Mouse (Mus musculus) forebrain, embryonic 10.5 days (tissue): ENCODE results near the gene Trappc10. TPM values are rescaled to one million over a fixed set of nuclear protein-coding genes. Genes with fewer than 3 reads are reported as not detected.

Experiments used
- DNase-seq: peaks from one replicate; pipeline ENCODE4 v3.0.0-alpha.2; 2017; ENCODE audit warnings: low spot score; ENCODE audit errors: extremely low spot score
- H3K27ac ChIP-seq: fragments of 300-500 bp; sonication (generic); 2 replicates; pipeline ENCODE4 v1.5.1; 2016; ENCODE audit warnings: mild to moderate bottlenecking
- H3K27me3 ChIP-seq: fragments of 300-500 bp; sonication (generic); 2 replicates; pipeline ENCODE4 v1.6.1; 2016; ENCODE audit warnings: mild to moderate bottlenecking; ENCODE audit not compliant: poor library complexity, severe bottlenecking
- H3K36me3 ChIP-seq: fragments of 300-500 bp; sonication (generic); replicated peaks from 2 replicates; pipeline ENCODE4 v1.6.1; 2016; ENCODE audit warnings: mild to moderate bottlenecking, moderate library complexity
- H3K4me1 ChIP-seq: fragments of 300-500 bp; sonication (generic); 2 replicates; pipeline ENCODE4 v1.6.1; 2016
- H3K4me3 ChIP-seq: fragments of 300-500 bp; sonication (generic); 2 replicates; pipeline ENCODE4 v1.5.1; 2016; ENCODE audit warnings: mild to moderate bottlenecking, moderate library complexity
- H3K9me3 ChIP-seq: fragments of 300-500 bp; sonication (generic); 2 replicates; pipeline ENCODE4 v1.6.1; 2016; ENCODE audit warnings: mild to moderate bottlenecking, moderate library complexity
- WGBS: fragments of 180-500 bp; shearing (Covaris S2); methylation state at CpG from one replicate; pipeline ENCODE4 v1.1.7; 2016; 5-methylcytosine and 5-hydroxymethylcytosine counted together
- polyA plus RNA-seq: library from polyadenylated mRNA; unstranded; fragments of >200 nt; fragmentation: Nextera tagmentation; extraction: Ambion mirVana; gene quantifications from 2 replicates; pipeline ENCODE4 v1.2.1, GENCODE M21; 2016

Trappc10 gene
- polyA plus RNA-seq, 1 experiment from 2014 or later = 9.7 TPM

DNA sequence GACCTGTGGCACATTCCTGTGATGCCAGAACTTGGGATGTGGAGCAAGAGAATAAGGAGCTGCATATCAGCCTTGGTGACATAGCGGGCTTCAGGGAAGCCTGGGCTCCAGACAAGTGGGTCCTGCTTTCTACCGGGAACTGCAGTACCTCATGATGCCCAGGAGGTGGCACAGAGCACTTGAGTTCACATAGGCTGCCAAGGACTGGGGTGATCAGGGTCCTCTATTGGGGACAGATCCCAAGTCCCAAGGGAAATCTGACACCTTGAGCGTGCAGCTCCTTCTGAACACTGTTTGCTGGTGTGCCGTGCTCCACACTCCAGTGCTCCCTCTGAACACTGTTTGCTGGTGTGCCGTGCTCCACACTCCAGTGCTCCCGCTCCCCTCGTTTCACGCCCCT lies 34.8 kb upstream of the Trappc10 start:
- DNase-seq = peak; percentile 43
- H3K9me3 ChIP-seq = no peaks in the 10 kb centered on the region
- H3K36me3 ChIP-seq = peaks cover 82% of the 10 kb centered on the region
- no peaks in the 10 kb centered on the region for H3K27me3 ChIP-seq
- H3K4me1 ChIP-seq = no peaks in the 10 kb centered on the region
- WGBS = 51% methylated on average over 8 of the region's 8 CpGs
- H3K27ac ChIP-seq = no peak overlapping the region; the same call in 1 of the 2 replicates
- no peak overlapping the region for H3K4me3 ChIP-seq

DNA sequence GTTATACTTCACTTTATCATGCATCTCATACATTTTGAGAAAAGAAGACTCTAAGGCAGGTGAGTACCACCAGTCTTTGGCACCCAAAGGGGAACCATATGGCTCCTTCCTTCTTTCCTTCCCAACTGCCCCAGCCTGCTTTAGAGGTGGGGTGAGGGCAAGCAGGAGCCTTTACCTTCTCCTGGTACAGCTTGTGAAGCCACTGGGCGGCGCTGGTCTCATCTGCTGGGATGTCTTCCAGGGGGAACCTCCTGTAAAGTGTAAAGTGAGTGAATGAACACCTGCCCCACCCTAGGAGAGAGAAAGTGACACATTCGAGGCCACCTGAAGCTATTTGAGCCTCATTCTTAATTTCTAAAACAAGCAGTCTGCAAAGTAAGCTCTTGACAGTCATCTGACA lies 33.4 kb upstream of the Trappc10 start:
- H3K36me3 ChIP-seq = peaks cover 82% of the 10 kb centered on the region
- 80% methylated on average over 3 of the region's 3 CpGs for WGBS

DNA sequence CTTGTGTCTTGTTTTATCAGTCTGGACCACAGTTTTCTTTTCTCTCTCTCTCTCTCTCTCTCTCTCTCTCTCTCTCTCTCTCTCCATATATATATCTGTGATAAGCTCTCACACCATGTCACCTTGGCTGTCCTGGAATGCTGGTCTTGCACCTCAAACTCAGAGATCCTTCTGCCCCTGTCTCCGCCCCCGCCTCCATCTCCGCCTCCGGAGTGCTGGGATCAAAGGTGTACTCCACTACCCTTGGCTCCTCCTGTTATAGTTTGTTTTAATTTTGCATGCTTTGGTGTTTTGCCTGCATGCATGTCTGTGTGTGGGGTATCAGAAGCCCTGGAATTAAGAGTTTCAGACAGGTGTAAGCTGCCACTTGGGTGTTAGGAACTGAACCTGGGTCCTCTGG lies 31.8 kb upstream of the Trappc10 start:
- no peak overlapping the region for H3K4me3 ChIP-seq
- peaks cover 79% of the 10 kb centered on the region for H3K36me3 ChIP-seq
- H3K27ac ChIP-seq = no peak overlapping the region
- H3K9me3 ChIP-seq = no peaks in the 10 kb centered on the region
- WGBS = 97% methylated on average over 4 of the region's 4 CpGs
- no peak for DNase-seq
- H3K4me1 ChIP-seq = peaks cover 16% of the 10 kb centered on the region
- no peaks in the 10 kb centered on the region for H3K27me3 ChIP-seq

More for the DNA sequence above, 33.4 kb upstream of the Trappc10 start:
- DNase-seq = no peak
- Histone ChIP-seq H3K4me1 (peaks cover 11% of the 10 kb centered on the region), H3K4me3 (no peak overlapping the region), H3K9me3 (no peaks in the 10 kb centered on the region), H3K27me3 (no peaks in the 10 kb centered on the region), H3K27ac (no peak overlapping the region)

DNA sequence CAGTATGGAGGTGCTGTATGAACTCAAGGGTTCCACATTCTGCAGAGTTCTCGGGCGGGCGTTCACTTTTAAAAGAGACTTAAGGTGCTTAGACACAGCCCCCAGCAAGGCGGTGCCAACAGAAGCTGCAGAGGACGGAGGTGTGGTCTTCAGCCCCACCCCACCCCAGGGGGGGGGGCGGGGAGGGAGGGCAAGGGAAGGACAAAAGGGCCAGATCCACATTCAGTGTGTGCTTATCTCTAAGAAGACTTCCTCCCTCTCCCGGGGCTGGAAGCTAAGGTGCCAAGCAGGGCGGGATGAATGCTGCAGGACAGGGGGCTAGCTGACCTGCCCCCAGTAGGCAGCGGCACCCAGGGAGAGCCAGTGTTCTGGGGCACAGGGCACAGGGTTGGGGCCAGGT lies 28.5 kb upstream of the Trappc10 start:
- Histone ChIP-seq H3K9me3 (no peaks in the 10 kb centered on the region), H3K27ac (no peak overlapping the region), H3K27me3 (no peaks in the 10 kb centered on the region), H3K4me3 (no peak overlapping the region), H3K4me1 (peaks cover 16% of the 10 kb centered on the region), H3K36me3 (peaks cover 55% of the 10 kb centered on the region)
- no peak for DNase-seq
- WGBS = 15% methylated on average over 8 of the region's 9 CpGs

DNA sequence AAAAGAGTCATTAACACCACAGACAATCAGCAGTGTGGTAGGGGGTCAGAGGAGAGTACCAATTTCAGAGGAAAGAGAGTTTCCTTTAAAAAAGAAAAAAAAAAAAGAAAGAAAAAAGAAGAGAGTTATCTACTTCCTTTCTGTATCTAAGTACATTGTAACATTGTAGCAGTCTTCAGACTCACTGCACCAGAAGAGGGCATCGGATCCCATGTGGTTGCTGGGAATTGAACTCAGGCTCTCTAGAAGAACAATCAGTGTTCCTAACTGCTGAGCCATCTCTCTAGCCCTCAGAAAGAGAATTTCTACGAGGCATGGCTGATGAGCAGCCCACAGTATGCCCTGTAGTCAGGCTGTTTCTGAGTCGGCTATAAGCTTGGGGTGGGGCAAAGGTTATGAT lies 21.4 kb upstream of the Trappc10 start:
- 75% methylated on average over 3 of the region's 3 CpGs for WGBS
- Histone ChIP-seq H3K9me3 (no peaks in the 10 kb centered on the region), H3K36me3 (no peaks in the 10 kb centered on the region; the same call in 1 of the 2 replicates), H3K4me3 (no peak overlapping the region), H3K27ac (no peak overlapping the region), H3K27me3 (no peaks in the 10 kb centered on the region), H3K4me1 (no peaks in the 10 kb centered on the region)
- DNase-seq = no peak

DNA sequence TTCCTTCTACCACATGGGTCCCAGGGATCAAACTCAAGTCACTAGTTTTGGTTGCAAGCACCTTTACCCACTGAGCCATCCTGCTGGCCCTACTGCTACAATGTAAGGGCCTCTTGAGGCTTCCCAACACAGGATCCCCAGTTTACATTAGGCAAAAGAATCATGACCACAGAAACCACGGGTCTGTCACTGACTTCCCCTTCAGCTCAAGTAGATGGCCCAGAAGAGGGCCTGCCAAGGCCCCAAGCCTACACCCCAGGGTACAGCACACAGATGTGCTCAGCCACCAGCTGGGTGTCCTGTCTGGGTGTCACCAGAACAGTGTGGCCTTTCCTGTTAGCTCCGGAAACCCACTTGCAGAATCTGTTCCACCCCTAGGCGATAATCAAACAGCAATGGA lies 20.3 kb upstream of the Trappc10 start:
- Histone ChIP-seq H3K4me1 (no peaks in the 10 kb centered on the region), H3K27me3 (no peaks in the 10 kb centered on the region), H3K4me3 (no peak overlapping the region), H3K36me3 (no peaks in the 10 kb centered on the region), H3K9me3 (no peaks in the 10 kb centered on the region), H3K27ac (no peak overlapping the region)
- WGBS = 88% methylated on average over 3 of the region's 3 CpGs
- DNase-seq = no peak

DNA sequence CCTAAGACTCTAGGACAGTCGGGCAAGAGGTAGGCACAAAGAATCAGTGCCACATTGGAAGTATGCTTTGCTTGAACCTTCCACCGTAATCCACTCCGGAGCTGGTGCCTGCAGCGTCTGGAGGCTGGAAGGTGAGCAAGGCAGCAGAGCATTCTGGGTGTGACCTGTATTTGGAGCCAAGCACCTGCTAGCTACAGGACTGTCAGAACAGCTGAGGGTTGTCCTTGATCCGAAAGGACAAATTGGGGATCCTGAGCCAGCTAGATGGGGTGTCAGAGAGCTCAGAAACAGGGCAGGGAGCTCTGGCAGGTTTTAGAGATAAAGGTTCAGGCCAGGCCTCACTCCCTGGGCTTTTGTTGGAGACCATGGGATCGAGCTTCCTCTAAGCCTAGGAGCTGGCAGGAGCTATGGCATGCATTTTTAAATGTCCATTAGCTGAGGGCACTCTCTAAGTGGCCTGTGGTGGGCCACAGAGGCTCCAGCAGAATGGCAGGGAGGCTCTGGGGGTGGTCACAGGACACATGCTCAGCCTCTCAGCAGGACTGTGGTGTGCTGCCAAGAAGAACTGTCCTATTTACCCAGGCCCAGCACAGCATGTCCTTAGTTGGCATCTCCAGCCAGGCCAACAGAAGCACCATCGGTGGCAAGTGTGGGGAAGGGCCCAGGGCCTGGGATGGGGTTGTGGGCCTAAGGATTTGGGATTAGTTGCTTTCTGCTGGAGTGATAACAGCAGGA lies 16.6 kb upstream of the Trappc10 start:
- Histone ChIP-seq H3K36me3 (no peaks in the 10 kb centered on the region), H3K27me3 (no peaks in the 10 kb centered on the region), H3K4me3 (no peak overlapping the region), H3K27ac (no peak overlapping the region), H3K4me1 (no peaks in the 10 kb centered on the region), H3K9me3 (no peaks in the 10 kb centered on the region)
- DNase-seq = no peak
- 75% methylated on average over 7 of the region's 7 CpGs for WGBS

DNA sequence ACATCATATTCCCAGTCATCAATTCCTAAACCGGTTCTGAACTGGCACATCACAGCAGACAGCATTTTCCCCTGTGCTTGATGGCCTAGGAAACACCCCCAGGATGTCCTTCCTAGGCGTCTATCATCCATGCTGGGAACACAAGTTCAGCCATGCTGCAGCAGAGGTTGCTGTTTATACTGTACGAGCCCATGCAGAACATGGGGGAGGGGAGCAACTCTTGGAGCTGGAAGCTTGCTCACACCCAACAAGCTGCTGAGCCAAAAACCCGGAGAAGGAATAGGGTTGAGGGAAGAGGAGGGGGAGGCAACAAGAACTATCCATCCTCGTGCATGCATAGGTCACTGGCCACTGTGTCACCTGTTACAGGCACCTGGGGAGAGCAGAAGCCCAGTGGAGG lies 15.9 kb upstream of the Trappc10 start:
- H3K27me3 ChIP-seq = no peaks in the 10 kb centered on the region
- no peak for DNase-seq
- no peak overlapping the region for H3K4me3 ChIP-seq
- H3K4me1 ChIP-seq = no peaks in the 10 kb centered on the region
- WGBS = 44% methylated on average over 5 of the region's 5 CpGs
- H3K36me3 ChIP-seq = no peaks in the 10 kb centered on the region
- no peak overlapping the region for H3K27ac ChIP-seq
- H3K9me3 ChIP-seq = no peaks in the 10 kb centered on the region

DNA sequence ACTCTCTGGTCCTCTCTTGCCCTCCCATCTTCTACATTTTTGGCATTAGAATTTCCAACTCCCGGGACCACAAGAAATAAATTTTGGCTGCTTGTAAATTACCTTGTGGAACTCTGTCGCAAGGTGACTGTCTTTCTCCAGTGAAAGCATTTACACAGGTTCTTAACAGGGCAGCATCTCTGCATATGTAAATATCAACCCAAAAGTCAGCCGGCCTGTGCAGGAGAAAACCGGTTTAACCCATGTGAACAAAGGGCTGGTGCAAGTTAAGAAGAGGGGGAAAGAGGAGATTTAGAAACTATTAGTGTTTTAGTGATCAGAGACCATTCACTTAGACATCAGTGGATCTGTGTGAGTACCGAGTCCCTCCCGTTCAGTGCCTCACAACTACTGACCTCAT lies 15.3 kb upstream of the Trappc10 start:
- Histone ChIP-seq H3K27ac (no peak overlapping the region), H3K27me3 (no peaks in the 10 kb centered on the region), H3K9me3 (no peaks in the 10 kb centered on the region), H3K4me3 (no peak overlapping the region), H3K4me1 (no peaks in the 10 kb centered on the region), H3K36me3 (no peaks in the 10 kb centered on the region)
- WGBS = 52% methylated on average over 6 of the region's 6 CpGs
- DNase-seq = no peak

DNA sequence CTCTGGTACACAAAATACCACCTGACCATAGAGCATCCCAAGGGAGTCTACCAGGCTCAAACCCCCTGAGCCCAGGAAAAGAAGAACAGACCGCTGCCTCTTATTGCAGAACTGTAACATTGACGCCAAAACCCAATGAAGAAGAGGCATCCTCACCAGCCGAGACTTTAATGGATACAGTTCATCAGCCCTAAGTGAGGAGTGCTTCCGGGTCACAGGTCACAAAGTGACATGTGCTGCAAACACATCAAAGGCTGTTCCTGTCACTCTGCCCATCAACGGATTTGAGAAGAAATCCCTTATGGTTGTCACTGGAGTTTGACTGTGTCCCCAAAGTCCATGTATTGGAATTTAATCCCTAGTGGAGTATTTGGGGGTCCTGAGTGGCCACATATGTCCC lies 14.8 kb upstream of the Trappc10 start:
- Histone ChIP-seq H3K4me1 (no peaks in the 10 kb centered on the region), H3K36me3 (no peaks in the 10 kb centered on the region), H3K27ac (no peak overlapping the region), H3K4me3 (no peak overlapping the region), H3K9me3 (no peaks in the 10 kb centered on the region), H3K27me3 (no peaks in the 10 kb centered on the region)
- DNase-seq = no peak
- 81% methylated on average over 5 of the region's 5 CpGs for WGBS

DNA sequence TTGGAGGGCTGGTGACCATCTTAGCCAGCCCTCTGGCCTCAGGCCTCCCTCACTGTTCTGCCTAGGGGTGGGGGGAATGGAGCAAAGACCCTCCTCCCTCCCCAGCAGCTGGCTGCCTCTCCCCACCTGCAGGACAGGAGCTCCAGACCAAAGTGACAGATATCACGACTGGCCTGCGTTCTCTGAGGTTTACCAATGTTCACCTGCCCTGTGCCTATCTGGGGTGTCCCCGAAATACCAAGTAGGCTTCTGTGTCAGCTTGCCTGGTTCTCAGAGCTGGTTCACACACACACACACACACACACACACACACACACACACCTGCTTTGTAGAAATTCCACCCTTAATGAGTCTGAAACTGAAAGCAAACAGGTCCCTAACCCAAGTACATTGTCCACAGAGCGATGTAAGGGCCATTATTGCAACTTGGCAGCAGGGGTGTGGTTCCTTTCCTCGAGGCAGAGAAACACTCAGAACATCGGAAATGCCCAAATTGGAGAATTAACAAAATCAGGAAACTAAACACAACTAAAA lies 13.8 kb upstream of the Trappc10 start:
- no peaks in the 10 kb centered on the region for H3K27me3 ChIP-seq
- 89% methylated on average over 6 of the region's 6 CpGs for WGBS
- DNase-seq = no peak
- no peaks in the 10 kb centered on the region for H3K4me1 ChIP-seq
- H3K4me3 ChIP-seq = no peak overlapping the region
- no peaks in the 10 kb centered on the region for H3K9me3 ChIP-seq
- H3K36me3 ChIP-seq = no peaks in the 10 kb centered on the region
- no peak overlapping the region for H3K27ac ChIP-seq

DNA sequence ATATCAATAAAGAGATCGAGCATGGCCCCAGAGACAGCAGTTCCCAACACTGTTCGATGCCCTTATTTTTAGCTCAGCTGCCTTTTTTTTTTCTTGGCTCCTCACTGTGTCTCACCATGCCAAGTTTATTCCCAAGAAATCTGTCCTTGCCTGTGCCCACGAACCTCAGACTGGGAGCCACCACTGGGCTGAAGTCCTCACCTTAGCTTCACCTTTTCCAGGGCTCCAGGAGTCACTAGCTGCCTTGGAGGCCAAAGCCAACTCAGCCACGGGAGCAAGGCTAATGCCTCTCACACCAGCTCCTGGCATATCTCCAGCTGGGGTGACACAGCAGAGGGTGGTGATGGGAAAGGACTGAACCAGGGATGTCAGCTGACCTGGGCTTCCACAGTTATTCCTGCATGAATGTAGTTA lies 11.2 kb upstream of the Trappc10 start:
- Histone ChIP-seq H3K4me1 (no peaks in the 10 kb centered on the region), H3K4me3 (no peak overlapping the region), H3K9me3 (no peaks in the 10 kb centered on the region), H3K27ac (no peak overlapping the region), H3K27me3 (no peaks in the 10 kb centered on the region), H3K36me3 (no peaks in the 10 kb centered on the region)
- 91% methylated on average over 4 of the region's 4 CpGs for WGBS
- DNase-seq = no peak

DNA sequence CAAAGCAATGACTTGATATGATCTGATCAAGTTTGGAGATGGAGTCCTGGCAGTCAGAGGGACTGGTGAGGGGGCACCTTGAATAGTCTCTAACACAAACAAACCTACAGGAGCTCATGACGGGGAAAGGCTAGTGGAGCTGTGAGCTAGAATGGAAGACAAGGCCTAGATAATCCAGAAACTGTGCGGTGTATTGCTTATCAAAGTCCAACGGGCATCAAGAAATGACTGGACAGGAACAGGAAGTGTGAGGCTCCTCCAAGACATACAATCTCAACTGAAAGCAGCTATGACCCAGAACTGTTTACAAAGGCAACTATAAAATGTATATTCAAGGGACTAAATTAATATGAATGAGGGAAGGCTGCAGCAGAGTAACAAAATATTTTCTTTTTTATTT lies 2.8 kb upstream of the Trappc10 start:
- H3K27ac ChIP-seq = no peak overlapping the region
- H3K36me3 ChIP-seq = 0 out of 2 replicates have a peak, but pooled peaks cover 1% of the 10 kb centered on the region
- H3K4me1 ChIP-seq = peaks cover 23% of the 10 kb centered on the region
- no peak for DNase-seq
- no peaks in the 10 kb centered on the region for H3K9me3 ChIP-seq
- WGBS = 90% methylated on average over 3 of the region's 3 CpGs
- no peaks in the 10 kb centered on the region for H3K27me3 ChIP-seq
- no peak overlapping the region for H3K4me3 ChIP-seq
